Mouse (Mus musculus): ENCODE results near the gene Actc1.

The Actc1 gene

DNA sequence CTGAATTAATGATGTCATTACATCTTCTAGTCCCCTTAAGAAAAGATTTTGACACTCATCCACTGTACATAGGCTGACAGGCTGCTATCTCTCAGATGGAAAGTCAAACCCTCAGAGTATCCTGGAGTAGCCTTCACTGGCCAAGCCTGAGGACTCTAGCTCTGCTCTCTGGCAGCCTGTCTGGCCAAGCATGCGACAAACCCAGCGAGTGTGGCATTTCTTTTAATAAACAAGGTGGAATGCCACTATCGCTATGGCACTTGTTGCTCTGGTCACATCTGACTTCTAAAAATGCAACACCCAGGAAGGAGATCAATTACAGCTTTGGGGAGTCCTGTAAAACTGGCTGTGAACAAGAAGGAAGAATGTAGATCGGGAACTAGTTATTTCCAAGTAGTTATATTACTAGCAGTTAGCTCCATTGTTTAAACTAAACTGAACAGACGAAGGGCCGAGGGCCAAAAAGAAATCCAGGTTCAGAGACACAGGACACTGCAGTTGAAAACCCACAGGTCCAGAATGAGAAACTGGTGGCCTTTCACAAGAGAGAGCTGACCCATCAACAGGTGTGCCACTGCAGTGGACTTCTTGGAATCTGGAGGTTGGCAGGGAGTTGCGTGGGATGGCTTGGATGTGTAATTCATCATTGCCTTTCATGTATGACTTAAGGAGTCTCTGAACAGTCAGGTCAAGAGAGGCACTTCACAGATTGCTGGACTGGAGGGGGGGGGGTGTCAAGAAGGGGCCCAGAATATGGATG lies 2.1 kb downstream of the Actc1 start:
- no peak for DNase-seq (ENCODE audit: inconsistent age in 2 of 2, low spot score in 1 of 2)

GRCm38 (mm10) chr2:114050150-114050549 lies 3.2 kb downstream of the Actc1 start:
- no peak for DNase-seq (ENCODE audit: inconsistent age in 2 of 2, low spot score in 1 of 2)

- no peak for DNase-seq (ENCODE audit: inconsistent age in 2 of 2, low spot score in 1 of 2)
These were observed 4.0 kb downstream of the Actc1 start for GRCm38 (mm10) chr2:114049372-114049771.

DNA sequence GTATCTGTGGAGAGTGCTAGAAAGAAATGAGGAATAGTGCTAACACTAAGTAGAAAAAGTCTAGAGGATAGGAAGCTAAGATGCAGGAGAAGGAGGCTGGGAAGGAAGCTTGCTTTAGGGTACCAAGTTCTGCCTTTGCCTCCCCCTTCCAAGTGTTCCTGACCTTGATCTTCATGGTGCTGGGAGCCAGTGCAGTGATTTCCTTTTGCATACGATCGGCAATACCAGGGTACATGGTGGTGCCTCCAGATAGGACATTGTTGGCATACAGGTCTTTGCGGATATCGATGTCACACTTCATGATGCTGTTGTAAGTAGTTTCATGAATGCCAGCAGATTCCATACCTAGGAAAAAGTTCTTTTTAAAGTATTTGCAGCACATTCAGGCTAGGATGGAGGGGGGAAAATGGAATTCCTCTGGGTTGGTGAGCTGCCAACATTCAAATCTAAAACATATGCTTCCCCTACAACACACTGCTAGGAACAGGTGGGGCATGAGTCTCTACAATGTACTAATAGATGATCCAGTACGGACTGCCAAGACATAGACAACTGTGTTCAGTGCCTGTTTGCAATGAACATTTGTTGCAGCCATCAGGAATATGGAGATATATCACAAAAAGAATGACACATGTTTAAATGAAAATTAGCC lies 5.3 kb downstream of the Actc1 start:
- DNase-seq (ENCODE audit: inconsistent age in 2 of 2, low spot score in 1 of 2): no peak

DNA sequence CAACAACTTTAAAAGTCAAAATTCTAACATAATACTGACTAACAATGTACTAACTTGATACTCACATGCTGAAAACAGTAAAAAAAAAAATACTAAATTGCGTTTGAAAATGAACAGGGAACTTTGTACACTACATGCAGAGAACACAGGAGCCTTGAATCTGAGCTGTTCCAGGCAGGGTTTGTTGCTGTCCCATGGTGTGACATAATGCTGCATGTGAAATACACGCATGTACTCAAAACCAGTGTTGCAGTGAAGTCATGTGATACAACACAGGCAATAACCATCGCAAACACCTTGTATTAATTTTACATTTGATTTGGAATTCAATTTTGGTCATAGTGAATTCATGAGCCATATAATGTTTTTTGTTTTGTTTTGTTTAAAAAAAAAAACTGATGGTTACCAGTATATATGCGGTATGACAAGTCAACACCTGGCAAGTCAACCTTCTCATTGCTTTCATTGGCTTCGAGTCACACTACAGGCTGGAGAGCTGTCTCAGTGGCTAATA lies 7.1 kb downstream of the Actc1 start:
- DNase-seq (ENCODE audit: inconsistent age in 2 of 2, low spot score in 1 of 2): no peak

DNA sequence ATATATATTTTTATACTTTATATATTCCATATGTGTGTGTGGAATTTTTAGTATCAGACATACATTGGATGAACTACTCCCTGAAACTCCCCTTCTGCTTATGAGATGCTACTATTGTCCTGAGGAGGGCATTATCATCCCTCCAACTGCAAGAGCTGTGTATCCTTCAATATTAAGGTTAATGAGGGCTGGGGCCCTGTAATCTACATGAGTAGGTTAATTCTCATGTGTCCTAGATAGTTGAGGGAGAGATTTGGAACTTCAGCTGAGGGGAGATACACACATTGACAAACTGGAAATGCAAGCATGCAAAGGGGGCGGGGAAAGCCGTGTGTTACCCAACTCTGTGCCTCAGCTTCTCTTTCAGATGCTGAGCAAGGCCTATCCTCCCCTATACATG lies 15.4 kb downstream of the Actc1 start:
- DNase-seq (ENCODE audit: inconsistent age in 2 of 2, low spot score in 1 of 2): no peak

GRCm38 (mm10) chr2:114032259-114032658 lies 21.1 kb downstream of the Actc1 start:
- DNase-seq (ENCODE audit: inconsistent age in 2 of 2, low spot score in 1 of 2): no peak

- DNase-seq (ENCODE audit: inconsistent age in 2 of 2, low spot score in 1 of 2): no peak
These were observed 30.0 kb downstream of the Actc1 start for GRCm38 (mm10) chr2:114023383-114023782.

GRCm38 (mm10) chr2:114020210-114020563 lies 33.2 kb downstream of the Actc1 start:
- DNase-seq (ENCODE audit: inconsistent age in 2 of 2, low spot score in 1 of 2): no peak

GRCm38 (mm10) chr2:114019474-114020209 lies 33.7 kb downstream of the Actc1 start:
- peak; percentile 18 to 46 for DNase-seq (ENCODE audit: inconsistent age in 2 of 2, low spot score in 1 of 2)

DNA sequence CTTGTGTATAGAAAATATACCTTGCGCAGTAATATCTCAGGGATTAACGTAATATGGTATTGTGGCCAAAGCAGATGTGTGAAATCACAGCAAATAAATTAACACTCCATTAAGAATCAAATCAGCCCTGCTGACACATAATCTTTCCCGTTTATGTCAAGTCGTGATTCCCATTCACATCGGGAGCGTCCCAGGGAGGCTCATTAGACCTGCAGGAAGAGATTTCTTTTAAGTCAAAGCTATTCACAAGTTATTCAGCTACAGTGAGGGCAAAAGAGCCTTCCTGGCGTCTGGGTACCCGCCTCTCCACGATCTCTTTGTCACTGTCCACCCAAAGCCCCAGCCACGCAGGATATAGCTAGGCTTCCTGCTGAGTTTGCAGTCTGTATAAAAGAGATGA lies 35.2 kb downstream of the Actc1 start:
- DNase-seq (ENCODE audit: inconsistent age in 2 of 2, low spot score in 1 of 2): no peak

DNA sequence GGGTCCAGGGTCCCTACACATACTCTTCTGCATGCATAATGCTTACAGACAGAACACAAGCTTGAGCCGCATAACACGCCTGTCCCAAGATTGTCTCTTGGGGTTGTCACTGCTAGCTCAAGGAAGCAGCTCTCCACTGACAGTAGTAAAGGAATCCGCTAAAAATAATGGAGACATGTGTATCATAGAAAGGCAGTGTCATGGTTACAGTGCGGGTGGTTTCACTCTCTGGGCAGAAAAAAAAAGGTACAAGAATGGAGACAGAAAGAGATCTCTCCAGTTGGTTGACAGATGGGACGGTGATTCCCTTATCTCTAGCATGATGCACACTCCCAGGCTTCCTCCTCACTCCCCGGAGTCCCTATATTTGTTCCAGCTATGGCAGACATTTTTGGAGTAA lies 38.5 kb downstream of the Actc1 start:
- DNase-seq (ENCODE audit: inconsistent age in 2 of 2, low spot score in 1 of 2): no peak

- peak; percentile 6 to 32 for DNase-seq (ENCODE audit: inconsistent age in 2 of 2, low spot score in 1 of 2)
These were observed 39.5 kb downstream of the Actc1 start for GRCm38 (mm10) chr2:114013846-114014245.

GRCm38 (mm10) chr2:114013295-114013771 lies 40.0 kb downstream of the Actc1 start, which contains the start of gene Gjd2:
TSS of gene Gjd2 (minus strand) at chr2:114013619.
- peak; percentile 21 to 50 for DNase-seq (ENCODE audit: inconsistent age in 2 of 2, low spot score in 1 of 2)

DNA sequence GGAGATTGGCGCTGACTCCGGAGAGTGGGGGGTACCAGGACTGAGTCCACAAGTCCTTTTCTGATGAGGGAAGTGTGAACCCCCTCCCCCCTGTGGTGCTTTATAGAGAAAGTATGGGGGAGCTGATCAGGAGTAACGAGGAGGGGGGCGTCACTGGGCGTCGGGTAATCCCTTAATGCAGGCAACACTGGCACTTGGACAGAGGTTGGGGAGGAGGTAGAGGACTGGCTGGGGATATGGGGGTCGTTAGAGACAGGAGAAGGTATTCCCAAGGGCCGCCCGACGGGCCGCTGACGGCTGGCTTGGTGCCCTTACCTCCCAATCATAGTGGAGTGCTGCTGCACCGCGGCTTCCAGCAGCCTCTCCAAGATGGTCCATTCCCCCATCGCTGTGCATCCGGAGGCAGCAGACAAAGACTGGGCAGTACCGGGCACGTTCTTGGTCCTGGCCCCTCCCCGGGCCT lies 40.6 kb downstream of the Actc1 start:
- DNase-seq (ENCODE audit: inconsistent age in 2 of 2, low spot score in 1 of 2): peak; percentile 11 to 31

- peak; percentile 36 to 79 for DNase-seq (ENCODE audit: inconsistent age in 2 of 2, low spot score in 1 of 2)
These were observed 41.5 kb downstream of the Actc1 start for GRCm38 (mm10) chr2:114011838-114012237.

DNA sequence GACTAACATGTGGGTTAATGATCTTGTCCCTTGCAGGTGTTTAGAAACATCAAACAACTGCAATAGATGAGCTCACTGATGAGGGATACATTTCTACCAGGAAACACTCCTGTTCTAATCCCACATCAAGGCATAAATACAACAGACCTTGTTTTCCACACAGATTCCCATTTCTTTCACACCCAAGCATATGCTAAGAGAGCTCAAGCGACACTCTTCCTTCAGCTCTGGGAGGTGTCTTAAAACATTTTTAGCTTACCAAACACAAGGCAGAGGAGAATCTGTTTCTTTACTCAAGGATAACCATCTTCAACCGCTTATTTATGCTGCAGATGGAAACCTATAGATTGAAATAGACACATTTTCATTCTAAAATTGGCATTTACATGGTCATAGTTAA lies 45.0 kb downstream of the Actc1 start:
- no peak for DNase-seq (ENCODE audit: inconsistent age in 2 of 2, low spot score in 1 of 2)

- no peak for DNase-seq (ENCODE audit: inconsistent age in 2 of 2, low spot score in 1 of 2)
These were observed 55.9 kb downstream of the Actc1 start for GRCm38 (mm10) chr2:113997484-113997883.

Measured in adrenal gland, adult (tissue).